Mouse (Mus musculus) frontal cortex, adult (tissue): ENCODE results near the gene Tgoln1.

Source experiments
- ATAC-seq: cut with Nextera tagmentation; 2 replicates; pipeline ENCODE4 v1.9.2; 2017; ENCODE audit warnings: mild to moderate bottlenecking, moderate library complexity, mixed read lengths; ENCODE audit not compliant: low TSS enrichment

The Tgoln1 gene

DNA sequence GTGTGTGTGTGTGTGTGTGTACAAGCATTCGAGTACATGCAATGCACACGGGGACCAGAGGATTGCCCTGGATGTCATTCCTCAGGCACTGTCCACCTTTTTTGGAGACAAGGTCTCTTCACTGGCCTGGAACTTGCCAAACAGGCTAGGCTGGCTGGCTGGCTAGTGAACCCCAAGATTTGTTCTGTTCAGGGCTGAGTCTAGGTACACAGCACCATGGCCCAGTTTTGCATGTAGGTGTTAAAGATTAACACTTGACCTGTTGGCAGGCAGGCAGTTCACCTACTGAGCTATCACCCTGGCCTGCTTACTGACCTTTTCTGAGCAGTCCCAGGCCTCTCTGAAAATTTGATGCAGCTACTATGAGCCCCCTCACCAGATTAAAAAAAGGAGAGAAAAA lies 13.6 kb upstream of the Tgoln1 start:
- no peak for ATAC-seq

GRCm38 (mm10) chr6:72627276-72627675 lies 10.5 kb upstream of the Tgoln1 start:
- no peak for ATAC-seq

DNA sequence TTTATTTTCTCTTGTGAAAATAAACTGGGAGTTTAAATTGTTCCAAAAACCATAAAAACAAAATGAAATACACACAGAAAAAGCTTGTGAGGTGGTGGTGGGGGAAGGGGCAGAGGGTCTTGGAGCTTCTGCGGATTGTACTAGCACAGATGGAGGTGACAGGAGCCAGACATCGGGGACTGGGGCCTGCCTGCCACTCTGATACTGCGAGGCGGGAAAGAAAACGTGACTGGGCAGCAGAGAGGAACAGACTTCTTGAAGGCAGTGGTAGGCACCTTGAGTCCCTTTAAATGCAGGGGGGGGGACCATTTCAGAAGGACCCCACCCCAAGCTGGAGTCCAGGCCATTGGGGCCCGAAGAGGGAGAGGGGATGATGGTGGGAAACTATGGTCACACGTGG lies 9.6 kb upstream of the Tgoln1 start:
- ATAC-seq, result no peak

DNA sequence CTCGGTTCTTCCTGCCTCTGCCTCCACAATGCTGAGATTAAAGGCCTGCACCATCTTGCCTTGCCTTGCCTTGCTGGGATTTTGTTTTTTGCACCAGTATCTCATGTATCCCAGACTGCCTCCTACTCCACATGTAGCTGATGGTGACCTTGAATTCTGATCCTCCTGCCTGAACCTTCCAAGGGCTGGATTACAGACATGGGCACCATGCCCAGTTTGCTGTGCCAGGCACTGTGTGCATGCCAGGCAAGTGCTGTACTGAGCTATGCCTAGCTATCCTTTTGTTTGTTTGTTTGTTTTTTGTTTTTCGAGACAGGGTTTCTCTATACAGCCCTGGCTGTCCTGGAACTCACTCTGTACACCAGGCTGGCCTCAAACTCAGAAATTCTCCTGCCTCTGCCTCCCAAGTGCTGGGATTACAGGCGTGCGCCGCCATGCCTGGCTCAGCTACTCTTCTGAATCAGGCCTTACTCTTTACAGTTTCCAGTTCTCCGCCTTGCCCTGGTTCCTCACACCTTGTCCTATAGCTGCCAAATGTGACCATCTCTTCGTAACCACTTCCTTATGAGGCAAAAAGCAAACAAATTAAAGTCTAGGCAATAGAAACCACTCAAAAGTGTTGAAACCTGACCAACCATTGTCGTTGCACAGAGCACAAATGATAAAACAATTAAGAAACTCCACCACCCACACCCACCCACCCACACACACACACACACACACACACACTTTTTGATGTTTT lies 7.0 kb upstream of the Tgoln1 start:
- no peak for ATAC-seq

DNA sequence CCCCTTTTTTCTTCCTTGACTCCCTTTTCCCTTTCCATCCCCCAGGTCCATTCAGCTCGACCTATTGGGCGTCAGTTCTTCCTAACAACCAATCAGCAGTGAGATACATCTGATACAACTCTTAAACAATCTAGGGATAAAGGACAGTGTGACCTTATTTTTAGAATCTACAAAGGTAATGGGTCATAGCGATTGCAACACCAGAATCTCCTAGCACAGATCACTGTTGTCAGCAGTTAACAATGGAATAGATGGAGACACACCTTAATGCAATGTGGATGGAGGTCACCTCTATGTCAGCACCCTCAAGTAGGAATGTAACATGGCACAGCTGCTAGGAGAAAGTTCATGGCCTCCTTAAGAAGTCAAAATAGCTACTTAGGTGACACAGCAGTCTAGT lies 6.1 kb upstream of the Tgoln1 start:
- no peak for ATAC-seq

- ATAC-seq, result no peak
Observed at GRCm38 (mm10) chr6:72620920-72621319, 4.1 kb upstream of the Tgoln1 start.

GRCm38 (mm10) chr6:72619734-72620532 lies 3.1 kb upstream of the Tgoln1 start:
- ATAC-seq, result no peak

DNA sequence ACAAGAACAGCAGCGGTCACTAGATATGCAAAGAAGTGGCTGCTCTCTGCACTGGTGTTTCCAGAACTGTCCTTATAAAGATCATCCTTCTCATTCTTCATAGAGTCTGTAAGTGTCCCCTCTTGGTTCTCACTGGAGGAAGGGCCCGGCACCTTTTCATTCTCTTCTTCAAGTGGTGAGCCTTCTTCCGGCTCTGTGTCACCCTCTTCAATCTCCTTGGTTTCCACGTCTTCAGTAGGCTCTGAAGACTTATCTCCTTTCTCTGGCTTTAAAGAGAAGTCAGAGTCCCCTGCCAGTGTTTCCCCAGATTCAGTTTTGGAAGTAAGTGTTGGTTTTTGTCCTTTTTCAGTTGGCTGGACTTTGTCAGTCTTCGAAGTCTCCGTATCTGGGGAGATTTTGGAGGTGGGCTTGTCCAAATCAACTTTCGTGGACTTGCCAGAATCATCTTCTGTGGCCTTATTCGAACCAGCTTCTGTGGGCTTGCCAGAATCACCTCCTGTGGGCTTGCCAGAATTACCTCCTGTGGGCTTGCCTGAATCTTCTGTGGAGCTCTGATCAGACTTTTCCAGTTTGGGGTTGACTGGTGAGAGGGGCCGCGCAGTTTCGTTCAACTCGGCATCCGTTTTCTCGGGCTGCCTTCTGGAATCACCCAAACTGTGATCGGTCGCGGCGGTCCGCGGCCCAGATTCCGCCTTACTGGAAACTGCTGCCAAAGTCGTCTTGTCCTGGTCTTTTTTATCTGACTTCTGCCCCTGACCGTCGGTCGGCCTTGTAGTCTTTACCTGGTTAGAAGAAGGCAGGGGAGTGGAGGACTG lies 1.0 kb downstream of the Tgoln1 start:
- ATAC-seq, result no peak

DNA sequence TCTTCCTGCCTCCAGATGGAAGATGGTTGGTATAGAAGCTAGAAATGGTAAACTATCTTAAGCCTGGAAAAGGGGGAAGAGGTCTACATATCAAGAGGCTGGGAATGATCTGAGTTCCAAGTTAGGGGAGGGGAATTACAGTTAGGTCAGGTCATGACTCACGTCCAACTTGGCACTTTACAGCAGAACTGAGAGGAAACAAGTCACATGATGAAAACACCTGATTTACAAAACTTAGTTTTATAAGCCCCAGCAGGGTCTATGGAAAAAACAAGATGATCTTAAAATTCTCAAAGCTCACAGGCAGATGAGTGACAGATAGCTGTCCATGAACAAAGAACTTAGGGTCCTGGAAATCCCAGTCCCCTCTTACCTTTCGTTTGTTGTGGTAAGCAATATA lies 1.6 kb downstream of the Tgoln1 start:
- ATAC-seq, result no peak

GRCm38 (mm10) chr6:72610261-72610660 lies 6.5 kb downstream of the Tgoln1 start:
- no peak for ATAC-seq

DNA sequence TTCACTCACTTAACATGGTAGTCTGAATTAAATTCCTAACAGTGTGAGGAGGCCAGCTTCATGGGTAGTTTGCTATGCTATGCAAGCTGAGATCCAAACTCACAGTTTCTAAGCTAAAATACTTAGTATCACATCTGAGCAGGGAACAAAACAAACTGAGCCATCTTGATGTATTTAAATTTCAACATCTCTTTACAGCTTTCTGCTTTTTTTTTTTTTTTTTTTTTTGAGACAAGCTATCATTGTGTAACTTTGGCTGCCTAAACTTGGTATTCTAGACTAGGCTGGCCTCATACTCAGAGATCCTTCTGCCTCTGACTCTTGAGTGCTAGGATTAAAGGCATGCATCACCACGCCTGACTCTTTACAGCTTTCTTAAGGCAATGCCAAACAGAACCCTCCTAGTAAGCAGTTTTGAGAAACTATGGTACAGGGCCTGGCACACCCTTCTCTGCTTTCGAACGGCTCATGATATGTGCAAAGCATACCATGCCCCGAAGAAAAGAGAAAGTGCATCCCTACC lies 8.1 kb downstream of the Tgoln1 start:
- no peak for ATAC-seq

GRCm38 (mm10) chr6:72607676-72608075 lies 9.1 kb downstream of the Tgoln1 start:
- ATAC-seq, result no peak

- ATAC-seq, result no peak
Observed at GRCm38 (mm10) chr6:72607060-72607459, 9.7 kb downstream of the Tgoln1 start.

DNA sequence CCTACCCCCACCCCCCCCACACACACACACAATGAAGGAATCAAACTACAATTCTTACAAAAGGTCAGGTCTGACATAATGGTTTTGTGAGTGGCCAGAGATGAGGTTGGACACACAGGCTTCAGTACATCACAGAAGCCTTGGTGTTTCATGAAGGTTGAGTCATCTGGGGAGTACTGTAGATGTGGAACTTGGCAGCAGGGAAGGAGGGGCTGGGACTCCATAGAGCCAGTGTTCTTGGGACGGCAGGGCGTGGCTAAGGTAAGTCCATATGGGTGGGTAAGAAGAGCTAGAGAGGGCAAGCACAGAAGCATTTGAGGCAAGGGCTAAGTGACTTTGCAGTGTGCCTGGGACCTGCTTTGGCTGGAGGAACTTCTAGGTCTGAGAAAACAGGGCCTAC lies 12.7 kb downstream of the Tgoln1 start:
- ATAC-seq, result no peak

DNA sequence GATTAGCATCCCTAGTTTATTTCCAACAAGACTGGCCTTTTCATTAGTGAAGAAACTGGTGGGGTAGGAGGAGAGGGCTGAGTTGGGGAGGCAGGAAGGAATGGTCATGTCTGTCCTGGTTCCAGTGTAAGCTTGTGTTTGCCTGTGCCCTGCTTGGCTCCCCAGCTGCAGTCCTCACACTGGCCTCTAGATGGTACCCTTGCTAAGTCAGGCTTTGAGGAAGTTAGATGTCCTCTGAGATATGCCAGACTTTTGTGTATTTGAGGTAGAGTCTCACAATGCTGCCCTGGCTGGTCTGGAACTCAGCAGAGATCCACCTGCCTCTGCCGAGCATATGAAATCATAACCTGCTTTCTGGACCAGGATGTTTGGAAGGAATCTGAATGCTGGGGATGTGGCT lies 15.1 kb downstream of the Tgoln1 start:
- peak; percentile 47 for ATAC-seq

- ATAC-seq, result no peak
Observed at GRCm38 (mm10) chr6:72600771-72601170, 16.0 kb downstream of the Tgoln1 start.

GRCm38 (mm10) chr6:72600216-72600615 lies 16.6 kb downstream of the Tgoln1 start:
- ATAC-seq, result no peak

DNA sequence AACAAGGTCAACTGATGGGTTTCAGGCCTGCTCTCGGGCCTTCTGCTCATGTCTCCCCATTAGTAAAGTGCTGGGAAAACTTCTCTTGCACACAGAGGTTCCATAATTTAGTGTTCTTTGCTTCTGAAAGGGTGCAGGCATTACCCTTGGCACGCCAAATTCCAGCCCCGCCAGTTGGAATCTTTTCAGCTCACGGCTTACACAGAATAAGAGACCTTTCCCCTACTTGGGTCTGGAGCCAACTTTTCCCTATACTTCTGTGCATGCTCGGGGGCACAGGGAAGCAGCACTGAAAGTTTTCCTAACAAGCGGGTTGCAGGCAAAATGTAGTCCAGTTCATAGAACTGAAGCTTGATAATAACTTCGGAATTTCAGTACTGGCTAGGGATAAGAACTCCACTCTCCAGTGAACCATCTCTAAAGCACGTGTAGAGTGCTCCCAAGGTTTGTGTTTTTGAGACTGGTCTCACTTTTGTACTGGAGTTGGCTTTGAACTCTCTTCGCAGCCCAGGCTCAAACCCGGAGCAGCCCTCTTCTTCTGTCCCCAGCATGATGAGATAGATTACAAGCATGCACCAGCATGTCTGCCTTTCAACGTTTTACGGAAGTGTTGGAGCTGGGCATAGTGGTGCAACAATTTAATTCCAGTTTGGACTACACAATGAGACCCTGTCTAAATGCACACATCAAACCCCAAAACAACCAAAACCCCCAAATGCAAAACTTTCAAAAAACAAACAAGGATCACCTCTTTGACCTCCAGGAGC lies 17.8 kb downstream of the Tgoln1 start:
- no peak for ATAC-seq

GRCm38 (mm10) chr6:72597956-72598753 lies 18.6 kb downstream of the Tgoln1 start, which contains the start of the genes Elmod3 and Retsat:
Elmod3 (minus strand) TSS chr6:72598413.
Retsat (plus strand) TSS chr6:72598475.
- peak; percentile 76 for ATAC-seq

DNA sequence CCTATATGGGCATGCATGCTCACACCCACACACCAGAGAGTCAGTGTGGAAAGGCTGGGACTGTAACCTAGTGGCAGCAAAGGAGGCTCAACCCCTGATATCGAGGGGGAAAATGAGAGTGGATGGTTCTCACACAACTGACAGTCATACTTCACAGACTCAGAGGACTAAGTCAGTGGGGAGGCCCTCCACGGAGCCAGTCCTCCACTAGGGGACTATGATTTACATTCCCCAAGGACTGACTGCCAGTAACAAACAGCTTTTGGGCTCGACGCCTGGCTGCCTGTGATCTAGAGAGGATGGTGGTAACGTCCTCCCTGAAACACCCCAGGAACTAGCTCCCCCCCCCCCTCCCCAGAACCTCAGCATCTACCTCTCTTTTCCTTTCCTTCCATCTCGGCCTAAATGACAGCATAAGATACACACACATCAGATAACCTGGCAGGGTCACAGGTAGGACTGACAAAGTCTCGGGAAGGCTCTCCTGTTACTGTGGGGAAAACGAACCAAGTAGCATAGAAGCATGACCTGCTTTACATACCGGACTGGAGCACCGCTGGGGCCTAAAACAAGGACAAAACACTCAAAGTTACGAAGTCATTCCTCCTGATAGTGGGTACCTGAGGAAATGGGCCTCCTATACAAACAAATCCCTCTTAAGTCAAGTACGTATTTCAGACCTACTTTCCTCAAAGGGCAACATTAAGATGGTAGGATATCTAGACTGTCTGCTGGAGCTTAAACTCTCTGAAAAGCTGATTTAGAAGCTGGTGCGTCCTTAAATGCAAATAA lies 19.5 kb downstream of the Tgoln1 start:
- ATAC-seq, result peak; percentile 3; the same call in 1 of the 2 replicates
